Mouse (Mus musculus) lung, adult 2 months (tissue): ENCODE results near the gene Gm26620.

Experiments
- CTCF ChIP-seq: fragments of 200-500 bp; IDR thresholded peaks from 2 replicates; pipeline ENCODE4 v1.5.1; 2011; ENCODE audit warnings: mild to moderate bottlenecking, low read length, control low read depth; ENCODE audit not compliant: insufficient read depth
- POLR2A ChIP-seq: fragments of 200-500 bp; IDR thresholded peaks from 2 replicates; pipeline ENCODE4 v1.6.1; 2011; ENCODE audit warnings: low read depth, mild to moderate bottlenecking, control low read depth, low read length, borderline replicate concordance; ENCODE audit errors: extremely low read depth

DNA sequence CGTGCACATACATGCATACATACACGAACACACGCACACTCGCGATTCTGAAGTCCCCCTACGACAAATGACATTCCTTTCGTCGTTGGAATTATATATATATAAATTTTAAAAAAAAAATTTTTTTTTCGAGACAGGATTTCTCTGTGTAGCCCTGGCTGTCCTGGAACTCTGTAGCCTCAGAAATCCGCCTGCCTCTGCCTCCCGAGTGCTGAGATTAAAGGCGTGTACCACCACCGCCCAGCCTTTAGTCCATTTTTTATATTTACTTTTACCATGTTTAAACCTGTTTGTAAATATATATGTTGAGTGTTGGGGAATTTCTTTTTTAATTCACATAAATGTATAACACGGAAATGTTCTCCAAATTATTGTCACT, 16.0 kb upstream of the Gm26620 start:
- TF ChIP-seq POLR2A (no peak), CTCF (no peak)
